Mouse (Mus musculus) limb, embryonic 12.5 days (tissue): ENCODE results near the gene Cep63. TPM values are rescaled to one million over a fixed set of nuclear protein-coding genes. Genes with fewer than 3 reads are reported as not detected.

Experiments
- ATAC-seq: fragments of 200-750 bp; cut with Nextera tagmentation; 2 replicates; pipeline ENCODE4 v1.8.0; 2017; ENCODE audit warnings: low read depth, moderate TSS enrichment; ENCODE audit not compliant: insufficient number of reproducible peaks, insufficient read depth, low FRiP score, low TSS enrichment
- H3K27ac ChIP-seq: fragments of 300-500 bp; sonication (generic); 2 replicates; pipeline ENCODE4 v1.5.1; 2016; ENCODE audit warnings: mild to moderate bottlenecking, moderate library complexity
- H3K27me3 ChIP-seq: fragments of 300-500 bp; sonication (generic); 2 replicates; pipeline ENCODE4 v1.6.1; 2016; ENCODE audit warnings: mild to moderate bottlenecking, moderate library complexity
- H3K36me3 ChIP-seq: fragments of 300-500 bp; sonication (generic); 2 replicates; pipeline ENCODE4 v1.6.1; 2016; ENCODE audit warnings: mild to moderate bottlenecking, moderate library complexity
- H3K4me1 ChIP-seq: fragments of 300-500 bp; sonication (generic); replicated peaks from 2 replicates; pipeline ENCODE4 v1.6.1; 2016
- H3K4me2 ChIP-seq: fragments of 300-500 bp; sonication (generic); 2 replicates; pipeline ENCODE4 v1.6.1; 2016; ENCODE audit warnings: mild to moderate bottlenecking, moderate library complexity
- H3K4me3 ChIP-seq: fragments of 300-500 bp; sonication (generic); replicated peaks from 2 replicates; pipeline ENCODE4 v1.5.1; 2016; ENCODE audit warnings: mild to moderate bottlenecking
- H3K9ac ChIP-seq: fragments of 300-500 bp; sonication (generic); replicated peaks from 2 replicates; pipeline ENCODE4 v1.6.1; 2016; ENCODE audit warnings: mild to moderate bottlenecking, moderate library complexity
- H3K9me3 ChIP-seq: fragments of 300-500 bp; sonication (generic); 2 replicates; pipeline ENCODE4 v1.6.1; 2016; ENCODE audit warnings: mild to moderate bottlenecking, moderate library complexity
- WGBS: fragments of 180-500 bp; shearing (Covaris S2); methylation state at CpG from one replicate; pipeline ENCODE4 v1.1.7; 2016; 5-methylcytosine and 5-hydroxymethylcytosine counted together
- polyA plus RNA-seq: library from polyadenylated mRNA; unstranded; fragments of >200 nt; fragmentation: Nextera tagmentation; extraction: Ambion mirVana; gene quantifications from 2 replicates; pipeline ENCODE4 v1.2.1, GENCODE M21; 2016

Gene Cep63
- polyA plus RNA-seq, 1 experiment from 2014 or later = 52.6 TPM

GRCm38 (mm10) chr9:102558463-102558862 is 67.9 kb downstream of the Cep63 start:
- Histone ChIP-seq H3K4me3 (no peak overlapping the region), H3K9ac (no peak overlapping the region), H3K9me3 (no peaks in the 10 kb centered on the region), H3K27me3 (no peaks in the 10 kb centered on the region), H3K27ac (no peak overlapping the region), H3K4me2 (no peak overlapping the region), H3K36me3 (no peaks in the 10 kb centered on the region), H3K4me1 (0 out of 2 replicates have a peak, but pooled peaks cover 5% of the 10 kb centered on the region)
- 87% methylated on average over 3 of the region's 3 CpGs for WGBS
- ATAC-seq = no peak

- ATAC-seq = no peak
- Histone ChIP-seq H3K4me3 (no peak overlapping the region), H3K27me3 (peaks cover 3% of the 10 kb centered on the region; the same call in 1 of the 2 replicates), H3K4me2 (no peak overlapping the region), H3K27ac (no peak overlapping the region), H3K9ac (no peak overlapping the region), H3K4me1 (0 out of 2 replicates have a peak, but pooled peaks cover 5% of the 10 kb centered on the region), H3K9me3 (no peaks in the 10 kb centered on the region), H3K36me3 (no peaks in the 10 kb centered on the region)
- WGBS = 88% methylated on average over 3 of the region's 3 CpGs
Observed at GRCm38 (mm10) chr9:102553781-102554180, 72.6 kb downstream of the Cep63 start.

GRCm38 (mm10) chr9:102551771-102552170 is 74.6 kb downstream of the Cep63 start:
- H3K4me2 ChIP-seq = no peak overlapping the region
- ATAC-seq = no peak
- WGBS = 70% methylated on average over 10 of the region's 10 CpGs
- no peak overlapping the region for H3K9ac ChIP-seq
- no peak overlapping the region for H3K4me3 ChIP-seq
- 0 out of 2 replicates have a peak, but pooled peaks cover 5% of the 10 kb centered on the region for H3K4me1 ChIP-seq
- no peak overlapping the region for H3K27ac ChIP-seq
- no peaks in the 10 kb centered on the region for H3K9me3 ChIP-seq
- H3K27me3 ChIP-seq = peaks cover 21% of the 10 kb centered on the region
- no peaks in the 10 kb centered on the region for H3K36me3 ChIP-seq

GRCm38 (mm10) chr9:102549211-102549610 is 77.1 kb downstream of the Cep63 start:
- no peak for ATAC-seq
- 85% methylated on average over 8 of the region's 8 CpGs for WGBS
- Histone ChIP-seq H3K4me1 (peaks cover 12% of the 10 kb centered on the region), H3K4me3 (no peak overlapping the region), H3K27ac (no peak overlapping the region), H3K4me2 (no peak overlapping the region), H3K27me3 (peaks cover 36% of the 10 kb centered on the region), H3K9me3 (no peaks in the 10 kb centered on the region), H3K36me3 (no peaks in the 10 kb centered on the region), H3K9ac (no peak overlapping the region)

- 50% methylated on average over 7 of the region's 7 CpGs for WGBS
- no peak overlapping the region for H3K27ac ChIP-seq
- no peak for ATAC-seq
- peaks cover 13% of the 10 kb centered on the region for H3K4me1 ChIP-seq
- no peaks in the 10 kb centered on the region for H3K9me3 ChIP-seq
- H3K36me3 ChIP-seq = no peaks in the 10 kb centered on the region
- no peak overlapping the region for H3K9ac ChIP-seq
- H3K4me2 ChIP-seq = no peak overlapping the region
- H3K4me3 ChIP-seq = no peak overlapping the region
- peaks cover 57% of the 10 kb centered on the region for H3K27me3 ChIP-seq
Observed at GRCm38 (mm10) chr9:102547028-102547354, 79.3 kb downstream of the Cep63 start.

- 46% methylated on average over 20 of the region's 20 CpGs for WGBS
Observed at GRCm38 (mm10) chr9:102546256-102547027, 79.9 kb downstream of the Cep63 start.

GRCm38 (mm10) chr9:102545406-102546255 is 80.7 kb downstream of the Cep63 start:
- peak overlapping the region; percentile 31 for H3K4me3 ChIP-seq
- 12% methylated on average over 22 of the region's 22 CpGs for WGBS
- peaks cover 13% of the 10 kb centered on the region for H3K4me1 ChIP-seq
- peak overlapping the region; percentile 66 for H3K4me2 ChIP-seq
- no peak for ATAC-seq
- H3K27ac ChIP-seq = no peak overlapping the region
- peaks cover 64% of the 10 kb centered on the region for H3K27me3 ChIP-seq
- no peaks in the 10 kb centered on the region for H3K9me3 ChIP-seq
- H3K36me3 ChIP-seq = no peaks in the 10 kb centered on the region
- no peak overlapping the region for H3K9ac ChIP-seq

More at GRCm38 (mm10) chr9:102546256-102547027, 79.9 kb downstream of the Cep63 start:
- H3K4me1 ChIP-seq = peaks cover 13% of the 10 kb centered on the region
- H3K36me3 ChIP-seq = no peaks in the 10 kb centered on the region
- no peak overlapping the region for H3K9ac ChIP-seq
- peak overlapping the region; percentile 66; the same call in 1 of the 2 replicates for H3K4me2 ChIP-seq
- peaks cover 63% of the 10 kb centered on the region for H3K27me3 ChIP-seq
- no peak overlapping the region for H3K4me3 ChIP-seq
- no peak for ATAC-seq
- H3K9me3 ChIP-seq = no peaks in the 10 kb centered on the region
- no peak overlapping the region for H3K27ac ChIP-seq

- H3K36me3 ChIP-seq = no peaks in the 10 kb centered on the region
- no peaks in the 10 kb centered on the region for H3K9me3 ChIP-seq
- under 1% methylated on average over 26 of the region's 26 CpGs for WGBS
- H3K9ac ChIP-seq = peak overlapping the region; percentile 27; the same call in 1 of the 2 replicates
- H3K4me1 ChIP-seq = peaks cover 13% of the 10 kb centered on the region
- peak overlapping the region; percentile 66 for H3K4me2 ChIP-seq
- peak; percentile 57 for ATAC-seq
- H3K4me3 ChIP-seq = peak overlapping the region; percentile 31
- no peak overlapping the region for H3K27ac ChIP-seq
- peaks cover 66% of the 10 kb centered on the region for H3K27me3 ChIP-seq
Observed at GRCm38 (mm10) chr9:102544773-102545366, 81.5 kb downstream of the Cep63 start.

- Histone ChIP-seq H3K4me2 (peak overlapping the region; percentile 66), H3K27ac (no peak overlapping the region), H3K4me3 (peak overlapping the region; percentile 31), H3K27me3 (peaks cover 69% of the 10 kb centered on the region), H3K9me3 (no peaks in the 10 kb centered on the region), H3K9ac (peak overlapping the region; percentile 27; the same call in 1 of the 2 replicates), H3K4me1 (peaks cover 13% of the 10 kb centered on the region), H3K36me3 (no peaks in the 10 kb centered on the region)
- ATAC-seq = peak; percentile 40
- 16% methylated on average over 11 of the region's 11 CpGs for whole genome bisulfite sequencing
Observed at GRCm38 (mm10) chr9:102544116-102544772, 82.1 kb downstream of the Cep63 start.

- H3K9me3 ChIP-seq = no peaks in the 10 kb centered on the region
- 0 out of 2 replicates have a peak overlapping the region, but pooled peaks have one; percentile 27 for H3K9ac ChIP-seq
- no peak overlapping the region for H3K4me3 ChIP-seq
- H3K4me2 ChIP-seq = no peak overlapping the region
- no peaks in the 10 kb centered on the region for H3K36me3 ChIP-seq
- H3K27ac ChIP-seq = no peak overlapping the region
- 54% methylated on average over 2 of the region's 2 CpGs for WGBS
- H3K27me3 ChIP-seq = peaks cover 70% of the 10 kb centered on the region
- no peak for ATAC-seq
- peaks cover 13% of the 10 kb centered on the region for H3K4me1 ChIP-seq
Observed at GRCm38 (mm10) chr9:102543761-102544115, 82.6 kb downstream of the Cep63 start.
